Mouse (Mus musculus) erythroid progenitor cell, adult 5-6 weeks (primary cell): ENCODE measurements around the gene Oit3. TPM values are rescaled to one million over a fixed set of nuclear protein-coding genes. Genes with fewer than 3 reads are reported as not detected.

Experiments
- ATAC-seq: replicated peaks from 2 replicates; pipeline ENCODE4 v1.8.0; 2016; ENCODE audit warnings: moderate number of reproducible peaks, mild to moderate bottlenecking, moderate TSS enrichment, inconsistent platforms; ENCODE audit not compliant: poor library complexity, low FRiP score, severe bottlenecking
- total RNA-seq, 2 experiments: library from RNA; stranded (forward) in 1 of 2; stranded (reverse) in 1 of 2; fragments of 150-400 nt in 1 of 2; fragments of 186-747, 209-891 nt in 1 of 2; gene quantifications; 2 replicates each; pipeline versions ENCODE4 v1.2.3 to v1.2.4; 2015 to 2017; ENCODE audit warnings: low replicate concordance in 2 of 2

Gene Oit3
- not detected in 2 replicates for total RNA-seq (2015; ENCODE audit: low replicate concordance)
- not detected in 2 replicates for total RNA-seq (2017; ENCODE audit: low replicate concordance)

- no peak for ATAC-seq
Observed at GRCm38 (mm10) chr10:59441735-59442134, at the start of gene Oit3. Oit3 (minus strand) TSS chr10:59441778.

- ATAC-seq, result no peak
Observed at GRCm38 (mm10) chr10:59490920-59491319, 49.3 kb upstream of the Oit3 start.

GRCm38 (mm10) chr10:59489411-59489810 lies 47.8 kb upstream of the Oit3 start:
- no peak for ATAC-seq

GRCm38 (mm10) chr10:59487351-59487750 lies 45.8 kb upstream of the Oit3 start:
- no peak for ATAC-seq

- ATAC-seq, result no peak
Observed at GRCm38 (mm10) chr10:59484318-59484717, 42.7 kb upstream of the Oit3 start.

- no peak for ATAC-seq
Observed at GRCm38 (mm10) chr10:59481381-59481780, 39.8 kb upstream of the Oit3 start.

GRCm38 (mm10) chr10:59470451-59470850 lies 28.9 kb upstream of the Oit3 start:
- ATAC-seq, result no peak

GRCm38 (mm10) chr10:59467297-59467696 lies 25.7 kb upstream of the Oit3 start:
- no peak for ATAC-seq

- ATAC-seq, result no peak
Observed at GRCm38 (mm10) chr10:59466626-59467025, 25.0 kb upstream of the Oit3 start.

- ATAC-seq, result no peak
Observed at GRCm38 (mm10) chr10:59465546-59465945, 24.0 kb upstream of the Oit3 start.

GRCm38 (mm10) chr10:59462307-59462706 lies 20.7 kb upstream of the Oit3 start:
- ATAC-seq, result no peak

- ATAC-seq, result no peak
Observed at GRCm38 (mm10) chr10:59459767-59460166, 18.2 kb upstream of the Oit3 start.

- no peak for ATAC-seq
Observed at GRCm38 (mm10) chr10:59454631-59455030, 13.1 kb upstream of the Oit3 start.

- ATAC-seq, result no peak
Observed at GRCm38 (mm10) chr10:59451839-59452238, 10.3 kb upstream of the Oit3 start.

GRCm38 (mm10) chr10:59447546-59447945 lies 6.0 kb upstream of the Oit3 start:
- ATAC-seq, result no peak

- ATAC-seq, result no peak
Observed at GRCm38 (mm10) chr10:59446911-59447437, 5.4 kb upstream of the Oit3 start.

- ATAC-seq, result no peak
Observed at GRCm38 (mm10) chr10:59444635-59445034, 3.1 kb upstream of the Oit3 start.

GRCm38 (mm10) chr10:59444106-59444505 lies 2.5 kb upstream of the Oit3 start:
- ATAC-seq, result no peak

- ATAC-seq, result no peak
Observed at GRCm38 (mm10) chr10:59443212-59443611, 1.6 kb upstream of the Oit3 start.

- ATAC-seq, result no peak
Observed at GRCm38 (mm10) chr10:59440177-59440576, 1.4 kb downstream of the Oit3 start.

GRCm38 (mm10) chr10:59439508-59439931 lies 2.1 kb downstream of the Oit3 start:
- no peak for ATAC-seq

GRCm38 (mm10) chr10:59438651-59439050 lies 2.9 kb downstream of the Oit3 start:
- no peak for ATAC-seq
